Mouse (Mus musculus) limb, embryonic 10.5 days (tissue): ENCODE data around the gene Hira. TPM values are rescaled to one million over a fixed set of nuclear protein-coding genes. Genes with fewer than 3 reads are reported as not detected.

ENCODE experiments used
- DNase-seq: peaks from one replicate; pipeline ENCODE4 v3.0.0-alpha.2; 2017; ENCODE audit warnings: low spot score
- H3K27ac ChIP-seq: fragments of 300-500 bp; sonication (generic); 2 replicates; pipeline ENCODE4 v1.5.1; 2016; ENCODE audit warnings: mild to moderate bottlenecking
- H3K27me3 ChIP-seq: fragments of 300-500 bp; sonication (generic); 2 replicates; pipeline ENCODE4 v1.6.1; 2016; ENCODE audit warnings: low read depth, mild to moderate bottlenecking; ENCODE audit not compliant: poor library complexity, severe bottlenecking
- H3K36me3 ChIP-seq: fragments of 300-500 bp; sonication (generic); 2 replicates; pipeline ENCODE4 v1.6.1; 2016; ENCODE audit warnings: mild to moderate bottlenecking, moderate library complexity
- H3K4me1 ChIP-seq: fragments of 300-500 bp; sonication (generic); 2 replicates; pipeline ENCODE4 v1.6.1; 2016
- H3K4me3 ChIP-seq: fragments of 300-500 bp; sonication (generic); 2 replicates; pipeline ENCODE4 v1.5.1; 2016; ENCODE audit warnings: mild to moderate bottlenecking, moderate library complexity
- H3K9me3 ChIP-seq: fragments of 300-500 bp; sonication (generic); replicated peaks from 2 replicates; pipeline ENCODE4 v1.6.1; 2016; ENCODE audit warnings: mild to moderate bottlenecking
- WGBS: fragments of 180-500 bp; shearing (Covaris S2); methylation state at CpG from one replicate; pipeline ENCODE4 v1.1.7; 2016; 5-methylcytosine and 5-hydroxymethylcytosine counted together
- polyA plus RNA-seq: library from polyadenylated mRNA; unstranded; fragments of >200 nt; fragmentation: Nextera tagmentation; extraction: Ambion mirVana; gene quantifications from 2 replicates; pipeline ENCODE4 v1.2.1, GENCODE M21; 2016

The Hira gene
- polyA plus RNA-seq, 1 experiment from 2014 or later = 25.6 TPM

- Histone ChIP-seq H3K27ac (peak overlapping the region; percentile 97), H3K4me3 (peak overlapping the region; percentile 98), H3K9me3 (no peaks in the 10 kb centered on the region), H3K36me3 (peaks cover 60% of the 10 kb centered on the region), H3K4me1 (peaks cover 9% of the 10 kb centered on the region), H3K27me3 (no peaks in the 10 kb centered on the region)
- no peak for DNase-seq
- WGBS = 2% methylated on average over 17 of the region's 17 CpGs
These were observed 771 bp upstream of the Hira start for GRCm38 (mm10) chr16:18876091-18876441.

GRCm38 (mm10) chr16:18877386-18878090 lies 701 bp downstream of the Hira start:
- peak; percentile 76 for DNase-seq
- Histone ChIP-seq H3K36me3 (peaks cover 60% of the 10 kb centered on the region), H3K4me1 (peaks cover 9% of the 10 kb centered on the region), H3K9me3 (no peaks in the 10 kb centered on the region), H3K27ac (peak overlapping the region; percentile 97), H3K27me3 (no peaks in the 10 kb centered on the region), H3K4me3 (peak overlapping the region; percentile 98)
- WGBS = under 1% methylated on average over 43 of the region's 43 CpGs

- peak overlapping the region; percentile 98 for H3K4me3 ChIP-seq
- peaks cover 9% of the 10 kb centered on the region for H3K4me1 ChIP-seq
- no peak for DNase-seq
- peak overlapping the region; percentile 97 for H3K27ac ChIP-seq
- peaks cover 60% of the 10 kb centered on the region for H3K36me3 ChIP-seq
- H3K9me3 ChIP-seq = no peaks in the 10 kb centered on the region
- H3K27me3 ChIP-seq = no peaks in the 10 kb centered on the region
- WGBS = 35% methylated on average over 20 of the region's 20 CpGs
These were observed 1.4 kb downstream of the Hira start for GRCm38 (mm10) chr16:18878091-18878720.

GRCm38 (mm10) chr16:18884044-18884443 lies 7.2 kb downstream of the Hira start:
- Histone ChIP-seq H3K27me3 (no peaks in the 10 kb centered on the region), H3K9me3 (no peaks in the 10 kb centered on the region), H3K4me3 (no peak overlapping the region), H3K27ac (no peak overlapping the region), H3K4me1 (0 out of 2 replicates have a peak, but pooled peaks cover 3% of the 10 kb centered on the region), H3K36me3 (peaks cover 71% of the 10 kb centered on the region)
- no peak for DNase-seq

GRCm38 (mm10) chr16:18893840-18894372 lies 17.1 kb downstream of the Hira start:
- Histone ChIP-seq H3K27me3 (no peaks in the 10 kb centered on the region), H3K9me3 (no peaks in the 10 kb centered on the region), H3K36me3 (peaks cover 44% of the 10 kb centered on the region), H3K4me3 (no peak overlapping the region), H3K27ac (no peak overlapping the region), H3K4me1 (no peaks in the 10 kb centered on the region)
- DNase-seq = no peak
- 77% methylated on average over 4 of the region's 4 CpGs for WGBS

GRCm38 (mm10) chr16:18895249-18895648 lies 18.4 kb downstream of the Hira start:
- no peak for DNase-seq
- no peaks in the 10 kb centered on the region for H3K9me3 ChIP-seq
- 84% methylated on average over 3 of the region's 3 CpGs for WGBS
- H3K36me3 ChIP-seq = peaks cover 55% of the 10 kb centered on the region
- no peak overlapping the region for H3K27ac ChIP-seq
- H3K4me1 ChIP-seq = no peaks in the 10 kb centered on the region
- no peaks in the 10 kb centered on the region for H3K27me3 ChIP-seq
- no peak overlapping the region for H3K4me3 ChIP-seq

- Histone ChIP-seq H3K9me3 (no peaks in the 10 kb centered on the region), H3K4me1 (no peaks in the 10 kb centered on the region), H3K4me3 (no peak overlapping the region), H3K36me3 (peaks cover 67% of the 10 kb centered on the region), H3K27ac (no peak overlapping the region), H3K27me3 (no peaks in the 10 kb centered on the region)
- peak; percentile 32 for DNase-seq
- WGBS = 67% methylated on average over 10 of the region's 10 CpGs
These were observed 19.6 kb downstream of the Hira start for GRCm38 (mm10) chr16:18896429-18896828.

- 89% methylated on average over 1 of the region's 1 CpGs for WGBS
- Histone ChIP-seq H3K9me3 (no peaks in the 10 kb centered on the region), H3K36me3 (peaks cover 93% of the 10 kb centered on the region), H3K4me1 (no peaks in the 10 kb centered on the region), H3K4me3 (no peak overlapping the region), H3K27ac (no peak overlapping the region), H3K27me3 (no peaks in the 10 kb centered on the region)
- DNase-seq = no peak
These were observed 28.8 kb downstream of the Hira start for GRCm38 (mm10) chr16:18905648-18906047.

GRCm38 (mm10) chr16:18916064-18916463 lies 39.2 kb downstream of the Hira start:
- peaks cover 90% of the 10 kb centered on the region for H3K36me3 ChIP-seq
- no peaks in the 10 kb centered on the region for H3K27me3 ChIP-seq
- no peak for DNase-seq
- no peak overlapping the region for H3K4me3 ChIP-seq
- H3K9me3 ChIP-seq = no peaks in the 10 kb centered on the region
- no peak overlapping the region for H3K27ac ChIP-seq
- no peaks in the 10 kb centered on the region for H3K4me1 ChIP-seq
- 95% methylated on average over 4 of the region's 4 CpGs for WGBS

GRCm38 (mm10) chr16:18921771-18922170 lies 44.9 kb downstream of the Hira start:
- DNase-seq = no peak
- Histone ChIP-seq H3K9me3 (no peaks in the 10 kb centered on the region), H3K36me3 (peaks cover 98% of the 10 kb centered on the region), H3K4me1 (no peaks in the 10 kb centered on the region), H3K4me3 (no peak overlapping the region), H3K27me3 (no peaks in the 10 kb centered on the region), H3K27ac (no peak overlapping the region)
- WGBS = 97% methylated on average over 2 of the region's 2 CpGs

- 85% methylated on average over 1 of the region's 1 CpGs for WGBS
- H3K4me1 ChIP-seq = no peaks in the 10 kb centered on the region
- no peak overlapping the region for H3K4me3 ChIP-seq
- H3K27ac ChIP-seq = no peak overlapping the region
- DNase-seq = no peak
- no peaks in the 10 kb centered on the region for H3K27me3 ChIP-seq
- H3K9me3 ChIP-seq = no peaks in the 10 kb centered on the region
- H3K36me3 ChIP-seq = peaks cover 89% of the 10 kb centered on the region
These were observed 51.1 kb downstream of the Hira start for GRCm38 (mm10) chr16:18927963-18928362.

GRCm38 (mm10) chr16:18938321-18939082 lies 61.7 kb downstream of the Hira start:
- Histone ChIP-seq H3K27ac (no peak overlapping the region), H3K9me3 (no peaks in the 10 kb centered on the region), H3K27me3 (no peaks in the 10 kb centered on the region), H3K4me3 (no peak overlapping the region), H3K4me1 (no peaks in the 10 kb centered on the region), H3K36me3 (peaks cover 88% of the 10 kb centered on the region)
- 92% methylated on average over 5 of the region's 5 CpGs for WGBS
- no peak for DNase-seq

- H3K27me3 ChIP-seq = no peaks in the 10 kb centered on the region
- H3K9me3 ChIP-seq = no peaks in the 10 kb centered on the region
- no peak overlapping the region for H3K4me3 ChIP-seq
- no peaks in the 10 kb centered on the region for H3K4me1 ChIP-seq
- WGBS = 94% methylated on average over 6 of the region's 6 CpGs
- no peak overlapping the region for H3K27ac ChIP-seq
- no peak for DNase-seq
- peaks cover 90% of the 10 kb centered on the region for H3K36me3 ChIP-seq
These were observed 67.1 kb downstream of the Hira start for GRCm38 (mm10) chr16:18943906-18944305.
